Mouse (Mus musculus) stomach, postnatal 0 days (tissue): ENCODE data around the gene Syt14. TPM values are rescaled to one million over a fixed set of nuclear protein-coding genes. Genes with fewer than 3 reads are reported as not detected.
A peak's percentile ranks its signal among the peaks of the same experiment; 100 is the strongest.

Source experiments
- ATAC-seq: fragments of 200-750 bp; cut with Nextera tagmentation; 2 replicates; pipeline ENCODE4 v1.8.0; 2017; ENCODE audit not compliant: low FRiP score, low TSS enrichment
- DNase-seq: peaks from one replicate; pipeline ENCODE4 v3.0.0-alpha.2; 2016; ENCODE audit warnings: low spot score
- H3K27ac ChIP-seq: fragments of 300-500 bp; sonication (generic); replicated peaks from 2 replicates; pipeline ENCODE4 v1.5.1; 2014; ENCODE audit warnings: mild to moderate bottlenecking, control low read depth
- H3K27me3 ChIP-seq: fragments of 300-500 bp; sonication (generic); 2 replicates; pipeline ENCODE4 v1.6.1; 2014; ENCODE audit warnings: low read length; ENCODE audit not compliant: control insufficient read depth, insufficient read depth
- H3K36me3 ChIP-seq: fragments of 300-500 bp; sonication (generic); 2 replicates; pipeline ENCODE4 v1.6.1; 2014; ENCODE audit warnings: low read length, mixed read lengths; ENCODE audit not compliant: control insufficient read depth, insufficient read depth
- H3K4me1 ChIP-seq: fragments of 300-500 bp; sonication (generic); replicated peaks from 2 replicates; pipeline ENCODE4 v1.6.1; 2014; ENCODE audit warnings: antibody characterized with exemption; ENCODE audit not compliant: control insufficient read depth, insufficient read depth
- H3K4me2 ChIP-seq: fragments of 300-500 bp; sonication (generic); replicated peaks from 2 replicates; pipeline ENCODE4 v1.6.1; 2014; ENCODE audit warnings: low read depth, mild to moderate bottlenecking, control low read depth, moderate library complexity
- H3K4me3 ChIP-seq: fragments of 300-500 bp; sonication (generic); 2 replicates; pipeline ENCODE4 v1.5.1; 2014; ENCODE audit warnings: low read depth, low read length, control low read depth
- H3K9ac ChIP-seq: fragments of 300-500 bp; sonication (generic); 2 replicates; pipeline ENCODE4 v1.6.1; 2014; ENCODE audit warnings: mild to moderate bottlenecking, low read length, control low read depth, mixed read lengths
- H3K9me3 ChIP-seq: fragments of 300-500 bp; sonication (generic); 2 replicates; pipeline ENCODE4 v1.6.1; 2016; ENCODE audit warnings: low read length; ENCODE audit not compliant: control insufficient read depth
- CTCF ChIP-seq: IDR thresholded peaks from 2 replicates; pipeline ENCODE4 v1.5.1; 2016; ENCODE audit warnings: antibody characterized with exemption, low read depth, mild to moderate bottlenecking, moderate library complexity
- EP300 ChIP-seq: optimal IDR thresholded peaks from 2 replicates; pipeline ENCODE3; 2016; ENCODE audit warnings: antibody characterized with exemption
- WGBS: fragments of 180-500 bp; shearing (Covaris S2); extraction: QIAGEN DNeasy Blood & Tissue Kit; methylation state at CpG from one replicate; pipeline ENCODE4 v1.1.7; 2014; 5-methylcytosine and 5-hydroxymethylcytosine counted together
- polyA plus RNA-seq: library from polyadenylated mRNA; unstranded; fragments of >200 nt; fragmentation: Nextera tagmentation; extraction: Ambion mirVana; gene quantifications from 2 replicates; pipeline ENCODE4 v1.2.1, GENCODE M21; 2015

Syt14 gene
- polyA plus RNA-seq, 1 experiment from 2014 or later, result 0.17 TPM

- H3K9me3 ChIP-seq, result no peaks in the 10 kb centered on the region
- DNase-seq (no peak), ATAC-seq (peak; percentile 56; the same call in 1 of the 2 replicates)
- 86% methylated on average over 2 of the region's 2 CpGs for WGBS
- no peak for TF ChIP-seq EP300
- no peak for TF ChIP-seq CTCF
- H3K27me3 ChIP-seq, result no peaks in the 10 kb centered on the region
- H3K27ac ChIP-seq, result no peak overlapping the region
- no peaks in the 10 kb centered on the region for H3K4me1 ChIP-seq
- no peaks in the 10 kb centered on the region for H3K36me3 ChIP-seq
- H3K4me3 ChIP-seq, result no peak overlapping the region
- no peak overlapping the region for H3K4me2 ChIP-seq
- H3K9ac ChIP-seq, result no peak overlapping the region
Measured at GRCm38 (mm10) chr1:193001587-193001986, 34.0 kb downstream of the Syt14 start.

GRCm38 (mm10) chr1:193000908-193001307 lies 34.7 kb downstream of the Syt14 start:
- peak; percentile 77 for TF ChIP-seq CTCF
- TF ChIP-seq EP300, result no peak
- no peaks in the 10 kb centered on the region for H3K27me3 ChIP-seq
- DNase-seq (no peak), ATAC-seq (no peak)
- H3K4me1 ChIP-seq, result no peaks in the 10 kb centered on the region
- no peak overlapping the region for H3K4me3 ChIP-seq
- H3K36me3 ChIP-seq, result no peaks in the 10 kb centered on the region
- no peak overlapping the region for H3K4me2 ChIP-seq
- H3K9me3 ChIP-seq, result no peaks in the 10 kb centered on the region
- no peak overlapping the region for H3K9ac ChIP-seq
- no peak overlapping the region for H3K27ac ChIP-seq

- Histone ChIP-seq H3K4me3 (no peak overlapping the region), H3K9ac (no peak overlapping the region), H3K9me3 (no peaks in the 10 kb centered on the region), H3K27ac (no peak overlapping the region), H3K4me2 (no peak overlapping the region), H3K4me1 (no peaks in the 10 kb centered on the region), H3K27me3 (no peaks in the 10 kb centered on the region), H3K36me3 (no peaks in the 10 kb centered on the region)
- 68% methylated on average over 2 of the region's 2 CpGs for WGBS
- DNase-seq (no peak), ATAC-seq (no peak)
- no peak for TF ChIP-seq EP300
- no peak for TF ChIP-seq CTCF
Measured at GRCm38 (mm10) chr1:192994179-192994873, 41.2 kb downstream of the Syt14 start.

- H3K27ac ChIP-seq, result no peak overlapping the region
- TF ChIP-seq CTCF (no peak), EP300 (no peak)
- no peak overlapping the region for H3K4me3 ChIP-seq
- H3K9me3 ChIP-seq, result no peaks in the 10 kb centered on the region
- no peaks in the 10 kb centered on the region for H3K36me3 ChIP-seq
- DNase-seq (no peak), ATAC-seq (no peak)
- no peaks in the 10 kb centered on the region for H3K27me3 ChIP-seq
- no peak overlapping the region for H3K4me2 ChIP-seq
- H3K9ac ChIP-seq, result no peak overlapping the region
- H3K4me1 ChIP-seq, result no peaks in the 10 kb centered on the region
Measured at GRCm38 (mm10) chr1:192993491-192993890, 42.1 kb downstream of the Syt14 start.

- Histone ChIP-seq H3K27ac (no peak overlapping the region), H3K9ac (no peak overlapping the region), H3K4me1 (no peaks in the 10 kb centered on the region), H3K36me3 (no peaks in the 10 kb centered on the region), H3K4me3 (no peak overlapping the region), H3K9me3 (no peaks in the 10 kb centered on the region), H3K27me3 (no peaks in the 10 kb centered on the region), H3K4me2 (no peak overlapping the region)
- no peak for DNase-seq
- WGBS, result 81% methylated on average over 3 of the region's 3 CpGs
- no peak for ATAC-seq
- TF ChIP-seq EP300 (no peak), CTCF (no peak)
Measured at GRCm38 (mm10) chr1:192987203-192987602, 48.4 kb downstream of the Syt14 start.

GRCm38 (mm10) chr1:192986481-192986880 lies 49.1 kb downstream of the Syt14 start:
- no peak for TF ChIP-seq EP300
- TF ChIP-seq CTCF, result no peak
- 63% methylated on average over 3 of the region's 3 CpGs for WGBS
- no peak for ATAC-seq

More at GRCm38 (mm10) chr1:192986481-192986880, 49.1 kb downstream of the Syt14 start:
- Histone ChIP-seq H3K4me3 (no peak overlapping the region), H3K9ac (no peak overlapping the region), H3K27ac (no peak overlapping the region), H3K4me2 (no peak overlapping the region), H3K27me3 (no peaks in the 10 kb centered on the region), H3K4me1 (no peaks in the 10 kb centered on the region), H3K9me3 (no peaks in the 10 kb centered on the region), H3K36me3 (no peaks in the 10 kb centered on the region)
- DNase-seq, result no peak
